Mouse (Mus musculus) embryo, embryonic 10.5 days (tissue): ENCODE measurements around the gene Pate1.

Source experiments
- DNase-seq: peaks from one replicate; pipeline ENCODE4 v3.0.0-alpha.2; 2015; ENCODE audit warnings: low spot score

Pate1 gene

DNA sequence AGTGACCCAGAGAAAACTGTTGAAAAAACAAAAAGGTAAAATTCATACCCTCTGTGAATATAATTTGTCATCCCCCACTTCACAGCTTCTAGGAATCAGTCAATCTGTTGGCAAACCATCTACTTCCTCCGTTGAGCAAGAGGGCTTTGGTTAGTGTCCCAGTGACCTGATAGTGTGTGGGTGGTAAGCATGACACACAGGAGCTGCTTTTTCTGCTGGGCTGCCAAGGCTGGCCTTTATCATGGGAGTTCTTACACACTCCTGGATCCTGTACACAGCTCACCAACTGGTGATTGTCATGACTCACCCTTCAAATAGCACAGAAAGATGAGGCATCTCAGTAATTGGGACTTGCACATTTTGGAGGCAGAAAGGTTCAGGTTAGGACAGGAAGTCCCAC, at the start of gene Pate1:
Gene Pate1, minus strand, starts transcription at position 378 of the 400 bp plus-strand sequence.
- DNase-seq: peak; percentile 1

DNA sequence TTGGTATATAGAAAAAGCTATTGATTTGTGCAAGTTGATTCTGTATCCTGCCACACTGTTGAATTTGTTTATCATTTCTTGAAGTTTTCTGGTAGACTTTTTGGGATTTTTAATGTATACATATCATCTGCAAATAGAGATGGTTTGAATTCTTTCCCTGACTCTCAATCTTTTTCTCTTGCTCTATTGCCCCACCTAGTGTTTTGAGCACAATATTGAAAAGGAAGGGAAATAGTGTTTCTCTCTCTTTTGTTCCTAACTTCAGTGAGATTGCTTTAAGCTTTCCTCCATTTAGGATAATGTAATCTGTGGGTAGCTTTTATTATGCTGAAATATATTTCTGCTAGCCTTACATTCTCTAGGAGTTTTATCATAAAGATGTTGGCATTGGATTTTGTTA, 20.1 kb upstream of the Pate1 start:
- peak; percentile 7 for DNase-seq

DNA sequence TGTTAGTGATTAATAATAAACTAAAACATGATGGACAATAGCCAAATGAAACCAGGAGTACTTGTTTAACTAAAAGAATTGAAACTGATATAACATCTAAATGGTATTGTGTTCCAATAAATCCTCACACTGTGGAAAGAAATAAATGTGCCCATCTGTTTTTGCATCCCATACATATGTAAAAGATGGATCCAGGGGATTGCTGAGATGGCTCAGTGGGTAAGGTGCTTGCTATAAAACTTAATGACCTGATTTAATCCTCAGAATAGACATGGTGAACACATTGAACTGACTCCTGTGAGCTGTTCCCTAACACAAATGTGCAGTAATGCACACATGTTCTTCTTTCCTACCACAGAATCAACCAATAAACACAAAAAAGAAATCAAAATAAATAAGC, 4.7 kb upstream of the Pate1 start:
- DNase-seq: no peak

DNA sequence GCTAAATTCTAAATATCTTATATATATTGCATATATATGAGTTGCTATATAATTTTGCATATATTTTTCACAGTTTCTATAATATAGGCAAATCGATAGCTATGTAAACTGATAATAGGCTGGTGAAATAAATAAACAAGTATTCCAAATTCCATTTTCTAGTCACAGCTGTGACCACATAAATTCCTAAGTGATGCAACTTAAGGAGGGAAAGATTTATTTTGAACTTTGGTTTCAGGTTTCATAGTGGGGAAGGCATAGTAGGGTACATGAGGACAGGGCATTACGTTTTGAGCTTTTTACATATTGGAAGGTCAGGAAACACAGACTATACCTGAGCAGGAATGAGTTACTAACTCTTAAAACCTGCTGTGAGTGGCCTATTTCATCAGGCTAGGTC, 13.6 kb downstream of the Pate1 start:
- DNase-seq: no peak

DNA sequence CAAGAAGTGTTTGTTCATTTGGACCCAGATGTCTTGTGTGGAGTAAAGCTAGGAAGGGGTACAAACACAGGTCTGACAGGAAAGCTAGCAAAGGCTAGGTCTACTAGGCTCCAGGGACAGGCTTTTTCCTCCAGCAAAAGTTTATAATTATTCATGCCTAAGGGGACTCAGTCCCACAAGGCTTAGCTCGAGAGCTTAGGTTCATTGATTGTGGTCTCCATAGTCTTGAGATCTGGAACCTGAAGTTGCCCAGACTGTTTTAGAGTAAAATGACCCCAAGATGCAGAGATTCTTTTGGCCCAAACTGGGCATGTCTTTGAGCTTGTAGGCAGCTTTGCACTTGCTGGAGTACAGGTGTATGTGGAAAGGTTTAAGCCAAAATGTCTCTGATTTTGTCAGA, 39.1 kb downstream of the Pate1 start, which contains the start of gene Pate3:
Gene Pate3, minus strand, starts transcription at position 101 of the 400 bp plus-strand sequence.
- DNase-seq: no peak
